Mouse (Mus musculus) cerebellum, adult 2 months (tissue): Measurements from ENCODE around the gene Spib.

Experiments
- CTCF ChIP-seq: fragments of 200-500 bp; IDR thresholded peaks from 2 replicates; pipeline ENCODE4 v1.5.1; 2011; ENCODE audit warnings: low read depth, mild to moderate bottlenecking, control low read depth, low read length, moderate library complexity, borderline replicate concordance; ENCODE audit not compliant: insufficient read depth
- POLR2A ChIP-seq: fragments of 200-500 bp; IDR thresholded peaks from 2 replicates; pipeline ENCODE4 v1.6.1; 2011; ENCODE audit warnings: low read length, control low read depth, borderline replicate concordance; ENCODE audit not compliant: insufficient read depth

DNA sequence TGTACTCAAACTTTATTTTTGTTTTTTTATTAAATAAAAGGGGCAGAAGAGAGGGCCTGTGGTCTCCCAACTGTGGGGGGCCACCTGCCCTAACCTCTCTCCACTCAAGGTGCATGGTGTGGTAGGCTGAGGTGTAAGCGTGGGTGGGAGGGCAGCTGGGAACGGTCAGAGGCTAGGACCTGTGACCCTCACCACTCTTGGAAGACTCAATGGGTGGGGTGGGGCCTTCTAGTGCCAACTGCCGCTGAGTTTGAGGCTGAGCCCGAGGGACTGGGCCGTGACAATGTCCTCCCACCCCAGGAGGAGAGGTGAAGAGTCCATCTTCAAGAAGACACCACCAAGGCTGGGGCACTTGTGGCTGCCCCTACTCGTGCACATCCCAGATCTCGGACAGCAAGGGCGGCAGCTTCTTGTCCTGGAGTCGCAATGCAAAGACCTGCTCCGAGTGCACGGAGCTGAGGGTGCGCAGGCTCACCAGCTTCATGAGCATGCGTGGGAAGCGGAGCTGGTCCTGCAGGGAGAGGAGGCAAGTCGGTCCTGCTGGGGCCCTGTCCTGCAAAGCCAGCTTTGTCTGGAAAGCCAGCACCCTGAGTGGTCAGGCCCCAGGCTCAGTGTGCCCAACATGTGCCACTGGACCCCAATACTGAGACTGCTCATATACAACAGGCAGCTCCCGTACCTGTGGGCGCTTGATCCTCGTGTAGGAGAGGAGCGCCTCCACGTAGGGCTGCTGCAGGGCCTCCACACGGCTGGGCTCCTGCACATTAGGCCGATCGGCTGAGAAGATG, 17.9 kb upstream of the Spib start:
- no peak for TF ChIP-seq CTCF
- no peak for TF ChIP-seq POLR2A
